Mouse (Mus musculus) lung, adult 18-20 months (tissue): ENCODE measurements at regions not wholly inside any gene's neighbourhood (a gene's known extent, or its start where the extent isn't known, plus 50 kb on each side); places are given as distances from the start of the nearest gene placed in this dataset.

Experiments
- DNase-seq, 2 experiments: peaks; one replicate each; pipeline ENCODE4 v3.0.0; 2022; ENCODE audit warnings: mixed read lengths in 2 of 2

DNA sequence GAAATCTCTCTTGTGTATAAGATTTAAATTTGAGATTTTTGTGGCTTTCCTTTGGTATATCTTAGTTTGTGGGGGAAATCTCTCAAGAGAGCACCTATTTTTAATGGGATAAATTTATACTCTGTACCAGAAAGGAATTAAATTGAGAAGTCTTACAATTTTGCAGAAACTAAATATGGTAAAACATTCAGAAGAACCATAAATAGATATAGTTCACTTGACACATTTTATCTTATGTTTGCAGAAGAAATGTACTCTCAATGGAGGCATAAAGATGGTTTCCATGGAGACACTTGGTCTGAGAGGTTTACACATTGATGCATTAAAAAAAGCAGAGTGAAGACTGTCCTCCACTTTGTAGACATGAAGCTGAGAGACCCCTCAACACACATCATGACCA, 86.9 kb downstream of the Ndufa10 start:
- DNase-seq, result no peak

DNA sequence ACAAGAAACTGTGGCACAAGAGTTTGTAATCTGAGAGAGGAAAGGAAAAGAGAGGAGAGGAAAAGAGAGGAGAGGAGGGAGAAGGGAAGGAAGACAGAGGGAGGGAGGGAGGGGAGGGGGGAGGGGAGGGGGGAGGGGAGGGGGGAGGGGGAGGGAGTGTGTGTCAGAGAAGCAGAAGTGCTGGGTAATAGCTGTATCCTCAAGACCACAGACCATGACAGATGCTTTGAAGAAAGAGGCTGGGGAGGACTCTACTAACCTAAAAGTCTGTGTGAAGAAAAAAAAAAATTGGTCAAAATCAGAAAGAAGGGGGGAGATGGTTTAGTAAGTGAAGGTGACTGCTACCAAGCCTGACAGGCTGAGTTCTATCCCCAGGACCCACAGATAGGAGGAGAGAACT, 88.7 kb downstream of the Ndufa10 start:
- DNase-seq, result no peak

DNA sequence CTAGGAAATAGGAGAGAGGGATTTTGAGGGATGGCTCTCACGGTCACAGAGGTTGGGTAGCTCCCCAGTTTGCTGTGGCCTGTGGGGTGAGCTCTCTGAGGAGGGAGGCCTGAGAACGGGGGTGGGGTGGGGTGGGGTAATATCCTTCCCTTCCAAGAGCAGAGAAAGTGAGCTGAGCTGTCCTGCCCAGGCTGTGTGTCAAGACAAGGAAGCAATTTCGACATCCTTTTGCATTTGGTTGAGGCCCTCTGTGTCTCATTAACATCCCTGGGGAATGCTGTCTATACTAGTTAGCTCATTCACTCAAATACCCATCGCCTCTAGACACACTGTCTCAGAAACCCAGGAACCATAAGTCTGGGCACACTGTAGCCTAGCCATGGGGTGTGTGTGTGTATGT, 89.9 kb downstream of the Ndufa10 start:
- DNase-seq, result no peak

DNA sequence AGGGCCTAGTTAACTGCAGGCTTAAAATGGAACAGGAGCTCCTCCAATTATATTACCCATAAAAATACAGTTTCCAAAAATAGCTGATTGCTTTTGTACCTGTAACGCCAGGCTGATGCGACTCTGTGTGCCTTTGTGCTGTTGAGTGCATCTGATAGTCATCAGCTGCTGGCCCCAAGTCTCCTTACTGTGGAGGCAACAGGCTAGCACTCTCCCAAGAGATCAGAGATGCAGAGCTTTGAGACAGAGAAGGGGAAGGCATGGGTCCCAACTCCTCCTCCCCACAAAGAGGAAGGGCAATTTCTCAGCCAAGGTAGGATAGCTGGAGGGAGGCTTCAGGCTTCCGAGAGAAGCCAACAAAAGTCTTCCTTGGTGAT, 94.2 kb downstream of the Ndufa10 start:
- no peak for DNase-seq

DNA sequence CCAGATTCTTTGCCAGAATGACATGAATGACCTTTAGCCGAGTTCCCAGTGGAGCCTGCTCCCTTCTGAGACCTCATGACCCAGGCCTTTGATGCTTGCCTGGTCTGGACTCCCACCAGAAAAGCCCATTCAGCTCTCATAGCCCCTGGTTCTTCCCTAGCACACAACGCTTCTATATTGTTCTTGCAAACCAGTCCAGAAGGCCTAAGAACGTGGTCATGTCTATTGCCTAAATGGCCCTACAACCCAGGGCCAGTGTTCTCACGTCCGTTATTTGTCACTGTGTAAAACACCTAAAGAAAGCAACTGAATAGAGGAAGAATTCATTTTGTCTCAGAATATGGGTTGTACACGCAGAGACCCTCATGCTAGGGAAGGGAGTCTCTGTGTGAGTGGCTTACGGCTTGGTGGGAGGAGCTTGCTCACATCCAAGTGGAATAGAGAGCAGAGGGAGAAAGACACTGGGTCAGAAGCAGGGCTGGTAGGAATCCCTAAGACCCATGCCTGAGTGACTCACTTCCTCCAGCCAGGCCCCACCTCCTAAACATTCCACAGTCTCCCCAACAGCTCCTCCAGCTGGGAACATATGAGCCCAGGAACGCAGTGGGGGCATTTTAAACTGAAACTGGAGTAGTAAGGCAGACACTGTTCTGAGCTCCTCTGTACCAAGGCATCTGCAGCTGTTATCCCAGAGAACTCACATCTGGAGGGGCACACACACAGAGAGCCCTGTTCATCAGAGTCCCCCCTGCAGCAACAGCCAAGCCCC, 94.7 kb downstream of the Ndufa10 start:
- peak; percentile 24 to 47 for DNase-seq

DNA sequence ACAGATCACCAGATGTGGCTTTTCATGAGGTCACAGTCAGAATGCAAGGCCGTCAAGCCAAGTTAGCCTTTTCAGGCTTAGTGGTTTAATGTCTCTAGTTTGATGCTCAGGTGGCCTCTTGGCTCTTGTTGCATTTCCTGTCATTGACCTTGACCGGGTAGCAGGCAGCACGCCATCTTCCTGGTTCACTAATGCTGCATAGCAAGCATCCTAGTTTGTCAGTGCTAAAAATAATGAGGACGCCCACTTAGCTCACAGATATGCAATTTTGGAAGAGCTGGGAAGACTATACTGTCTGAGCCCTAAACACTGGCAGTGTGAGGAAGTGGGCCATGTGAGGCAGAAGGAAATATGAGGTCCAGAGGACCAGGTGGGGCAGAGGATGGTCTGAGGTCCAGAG, 97.2 kb downstream of the Ndufa10 start:
- DNase-seq, result no peak

DNA sequence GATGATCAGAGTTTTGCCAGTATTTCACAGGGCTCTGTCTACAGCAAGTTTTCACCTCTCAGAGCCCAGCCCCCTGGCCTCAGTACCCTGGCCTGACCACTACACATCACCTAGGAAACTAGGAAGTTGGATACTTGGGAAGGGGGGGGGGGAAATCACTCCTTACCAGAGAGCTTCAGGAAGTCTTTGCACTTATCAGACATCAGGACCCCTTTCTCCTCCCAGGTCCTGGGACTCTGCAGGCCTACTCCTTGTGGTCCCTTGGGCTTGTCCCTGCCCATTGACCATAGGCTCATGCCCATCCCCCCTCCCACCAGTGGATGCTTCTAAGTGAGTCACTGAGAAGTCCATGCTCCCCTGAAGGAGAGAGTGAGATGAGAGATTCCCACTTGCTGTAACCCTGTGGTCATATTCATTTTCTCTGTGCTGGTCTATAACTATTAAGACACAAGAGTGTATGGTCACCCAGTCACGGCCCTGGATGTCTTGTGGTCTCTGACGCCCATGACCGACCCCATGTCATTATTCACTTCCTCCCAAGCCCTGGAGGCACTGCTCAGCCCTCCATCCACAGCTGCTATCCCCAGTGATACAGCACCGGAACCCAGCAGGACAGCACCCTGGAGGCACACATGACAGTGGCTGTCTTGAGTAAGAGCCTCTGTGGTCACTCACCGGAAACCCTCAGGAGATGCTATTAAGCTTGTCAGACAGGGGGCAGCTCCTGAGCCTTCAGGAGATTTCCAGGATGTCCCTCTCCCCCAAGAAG, 101.3 kb downstream of the Ndufa10 start:
- no peak for DNase-seq

DNA sequence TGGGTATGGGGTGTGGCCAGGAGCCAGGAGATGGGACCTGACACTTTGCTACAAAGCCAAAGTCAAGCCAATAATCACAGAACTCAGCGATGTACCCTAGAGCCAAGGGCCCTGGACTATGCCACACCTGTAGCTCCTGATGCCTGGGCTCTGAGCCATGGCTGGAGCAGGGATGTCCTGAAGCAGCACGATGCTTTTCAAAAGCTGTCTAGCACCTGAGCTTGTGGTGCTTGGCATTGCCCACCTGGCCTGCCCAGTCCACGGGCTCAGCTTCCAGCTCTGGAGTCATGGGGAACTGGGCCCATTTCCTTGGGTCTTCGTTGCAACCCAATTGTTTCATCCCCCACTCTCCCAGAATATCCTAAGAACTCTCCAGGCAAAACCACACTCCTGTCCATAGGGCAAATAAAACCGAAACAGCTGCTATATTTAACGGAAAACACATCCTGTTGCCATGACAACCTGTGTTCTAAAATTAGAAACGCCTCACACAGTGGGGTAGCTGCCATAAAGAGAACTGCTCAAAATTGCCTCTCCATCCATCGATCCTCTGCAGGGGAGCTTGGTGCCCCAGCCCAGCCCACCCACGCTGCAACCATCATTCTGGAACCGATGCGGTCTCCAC, 102.2 kb downstream of the Ndufa10 start:
- no peak for DNase-seq

DNA sequence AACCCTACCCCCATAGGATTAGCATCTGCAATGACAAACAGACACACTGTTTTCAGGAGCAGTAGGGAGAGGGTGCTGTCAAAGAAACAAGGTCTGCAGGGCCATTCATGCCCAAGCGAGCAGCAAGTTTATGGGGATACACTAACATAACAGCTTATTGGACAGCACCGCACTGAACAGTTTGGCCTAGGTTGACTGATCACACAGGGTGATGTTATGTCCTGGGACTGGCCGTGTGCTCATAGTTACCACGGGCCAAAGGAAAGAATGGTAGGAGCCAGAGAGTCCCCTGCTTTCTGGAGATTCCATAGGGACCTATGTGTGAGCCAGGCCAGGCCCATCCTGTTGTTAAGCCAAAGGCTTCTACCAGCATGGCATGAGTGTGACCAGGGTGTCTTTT, 102.8 kb downstream of the Ndufa10 start:
- no peak for DNase-seq

DNA sequence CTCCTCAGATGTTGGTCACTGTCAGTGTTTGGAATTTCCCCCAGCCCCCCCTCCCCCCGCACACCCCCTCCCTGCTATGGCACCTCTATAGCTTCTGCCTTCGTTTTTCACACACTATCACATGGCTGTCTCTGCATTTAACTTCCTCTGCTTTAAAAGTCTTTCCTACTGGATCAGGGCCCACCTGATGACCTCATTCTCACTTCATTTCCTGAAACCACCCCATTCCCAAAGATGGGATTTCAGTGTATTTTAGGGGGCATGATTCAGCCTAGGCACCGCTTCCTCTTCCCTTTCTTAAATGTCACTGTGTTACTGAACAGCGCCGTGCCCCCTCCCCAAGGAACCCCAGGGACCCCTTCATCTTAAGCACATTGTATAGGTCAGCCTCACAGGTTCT, 103.7 kb downstream of the Ndufa10 start:
- no peak for DNase-seq

DNA sequence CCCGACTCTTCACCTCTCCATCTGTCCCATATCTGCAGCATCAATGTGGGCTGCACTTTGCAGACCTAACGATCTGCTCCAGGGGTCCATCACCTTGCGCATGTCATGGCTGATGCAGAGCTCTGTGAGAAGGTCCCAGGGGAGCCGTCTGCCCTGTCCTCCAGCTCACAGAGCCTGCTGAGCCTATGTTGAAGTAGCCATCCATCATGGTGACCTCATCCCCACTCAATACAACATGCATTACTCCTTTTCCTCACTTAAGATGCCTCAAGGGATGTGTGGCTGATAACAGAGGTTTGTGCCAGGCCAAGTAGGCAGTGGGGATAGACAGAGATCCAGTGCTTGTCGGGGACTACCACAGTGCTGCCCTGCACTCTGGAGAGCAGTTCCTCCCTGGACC, 107.4 kb downstream of the Ndufa10 start:
- no peak for DNase-seq

DNA sequence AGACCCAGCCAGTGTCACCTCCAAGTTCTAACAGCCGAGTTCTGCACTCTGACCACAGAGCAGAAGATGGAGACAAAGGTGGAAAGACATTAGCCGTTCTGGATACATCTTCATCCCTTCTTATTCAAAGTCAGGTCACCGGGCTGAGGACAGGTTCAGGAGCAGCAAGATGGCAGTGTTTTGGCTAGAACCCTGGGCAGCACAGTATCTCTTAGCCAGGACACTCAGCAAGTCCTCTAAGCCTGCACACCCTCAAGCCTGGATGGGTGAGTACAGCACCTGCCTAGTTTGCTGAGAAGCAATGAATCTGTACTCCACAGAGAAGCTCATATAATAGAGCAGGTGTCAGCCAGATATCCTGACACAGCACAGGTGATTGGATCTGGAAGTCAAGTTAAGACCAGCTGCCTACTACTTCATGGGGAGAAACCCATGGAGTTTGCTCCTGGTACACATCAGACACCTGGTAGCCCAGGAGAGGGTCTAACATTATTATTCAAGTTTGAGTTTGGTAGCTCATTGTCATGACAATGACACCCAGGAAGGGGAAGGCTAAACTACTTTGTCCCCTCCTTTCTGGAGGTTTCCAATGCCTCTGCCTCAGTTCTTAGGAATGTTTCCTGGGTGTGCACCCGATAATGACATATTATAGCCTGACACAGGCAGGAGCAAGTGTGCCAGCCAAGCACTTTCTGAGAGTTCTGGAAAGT, 108.1 kb downstream of the Ndufa10 start:
- no peak for DNase-seq

DNA sequence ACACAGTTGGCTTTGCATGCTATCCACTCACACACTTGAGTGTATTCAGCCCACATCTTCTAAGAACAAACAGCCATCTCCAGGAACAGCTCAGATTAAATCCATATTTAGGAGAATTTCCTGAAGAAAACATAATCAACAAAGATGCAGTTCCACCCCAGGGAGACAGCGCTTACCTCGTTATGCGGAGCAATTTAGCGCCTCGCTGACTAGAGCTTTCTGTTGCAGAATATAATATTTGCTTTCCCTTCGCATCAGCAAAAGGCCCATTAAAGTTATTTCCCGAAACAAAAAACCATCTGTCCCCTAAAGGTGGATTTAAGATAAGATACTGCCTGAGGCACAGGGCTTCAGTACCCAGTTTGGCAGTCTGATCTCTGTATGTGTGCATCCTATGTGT, 112.0 kb downstream of the Ndufa10 start:
- no peak for DNase-seq

DNA sequence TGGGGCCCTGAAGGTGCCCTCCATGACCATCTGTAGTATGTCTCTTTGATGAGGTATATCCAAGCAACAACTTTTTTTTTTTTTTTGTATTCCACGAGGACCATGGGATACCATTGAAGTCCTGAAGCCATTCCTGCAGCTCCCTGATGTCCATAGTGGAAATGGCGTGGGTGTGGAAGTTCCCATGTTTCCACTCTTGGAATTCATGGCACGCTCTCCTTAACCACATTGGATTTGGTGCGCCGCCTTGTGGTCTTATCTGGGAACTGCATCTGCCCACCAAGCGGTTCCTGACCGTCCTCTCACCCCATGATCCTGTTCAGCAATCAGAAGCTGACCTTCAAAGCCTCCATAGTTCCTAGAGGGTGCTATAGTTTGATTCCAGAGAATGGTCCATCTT, 113.4 kb downstream of the Ndufa10 start:
- DNase-seq, result peak; percentile 41 to 52

DNA sequence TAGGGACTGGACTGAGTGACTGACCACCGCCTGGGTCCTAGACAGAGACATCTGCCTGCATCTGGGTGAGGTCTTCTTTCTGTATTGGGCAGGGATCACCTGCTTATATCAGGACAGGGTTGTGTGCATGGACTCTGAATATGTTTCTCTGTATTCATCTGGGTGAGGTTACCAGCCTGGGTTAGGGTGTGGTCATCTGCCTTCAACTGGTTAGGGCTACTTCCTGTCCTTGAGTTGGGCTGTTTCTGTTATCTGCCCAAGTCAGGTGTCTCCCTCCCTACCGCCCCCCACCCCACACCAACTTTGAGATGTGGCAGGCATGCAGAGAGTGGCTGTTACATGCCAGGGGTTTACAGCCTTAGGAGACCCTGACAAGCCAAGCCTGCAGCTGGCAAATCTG, 114.2 kb downstream of the Ndufa10 start:
- DNase-seq, result no peak

DNA sequence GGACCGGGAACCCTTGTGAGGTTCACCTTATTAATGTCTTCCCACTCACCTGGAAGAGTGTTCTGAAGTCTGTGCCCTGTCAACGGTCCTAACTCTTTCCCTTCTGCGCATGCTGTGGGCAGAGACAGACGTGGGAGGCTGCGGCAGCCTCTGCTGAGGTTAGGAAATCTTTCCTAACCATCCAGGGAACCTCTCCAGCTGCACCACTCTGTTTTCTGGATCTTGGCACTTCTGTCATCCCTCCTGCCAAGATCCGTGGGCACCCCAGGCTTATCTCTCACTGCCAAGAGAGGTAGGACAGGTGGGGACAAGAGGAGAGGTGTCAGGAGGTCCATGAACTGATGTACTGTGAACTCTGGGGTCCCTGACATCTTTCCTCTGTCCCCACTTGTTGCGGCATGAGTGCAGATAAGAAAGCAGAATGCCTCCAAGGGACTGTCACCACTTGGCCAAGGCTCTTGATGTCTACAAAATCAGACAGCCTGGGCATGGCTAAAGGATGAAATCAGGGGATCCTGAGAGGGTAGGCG, 114.8 kb downstream of the Ndufa10 start:
- DNase-seq, result no peak

DNA sequence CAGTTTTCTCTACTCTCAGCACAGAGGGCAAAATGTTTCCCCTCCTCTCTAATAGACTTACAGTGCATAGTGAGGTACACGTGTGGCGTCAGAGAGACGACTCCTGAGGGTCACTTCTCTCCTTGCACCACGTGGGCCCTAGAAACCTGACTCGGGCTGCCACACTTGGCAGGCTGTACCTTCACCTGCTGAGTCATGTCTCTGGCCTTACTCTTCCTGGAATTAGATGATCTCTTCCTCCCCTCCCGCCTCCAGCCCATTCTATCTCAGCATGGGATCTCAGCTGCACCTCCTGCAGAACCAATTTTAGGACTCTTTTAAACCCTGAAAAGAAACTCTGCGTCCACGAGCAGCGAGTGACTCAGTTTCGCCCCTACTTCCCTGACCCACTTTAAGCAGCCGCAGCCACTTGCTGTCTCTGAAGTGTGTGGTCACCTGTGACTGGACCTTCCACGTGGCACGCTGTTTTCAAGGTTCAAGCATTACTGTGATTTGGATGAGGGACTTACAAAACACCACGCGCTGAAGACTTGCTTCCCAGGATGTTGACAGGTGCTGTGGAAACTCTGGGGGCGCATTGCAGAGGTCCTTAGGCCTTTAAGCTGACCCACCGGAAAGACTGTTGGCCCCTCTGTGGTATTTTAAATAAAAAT, 125.2 kb downstream of the Ndufa10 start:
- DNase-seq, result peak; percentile 44 to 63

DNA sequence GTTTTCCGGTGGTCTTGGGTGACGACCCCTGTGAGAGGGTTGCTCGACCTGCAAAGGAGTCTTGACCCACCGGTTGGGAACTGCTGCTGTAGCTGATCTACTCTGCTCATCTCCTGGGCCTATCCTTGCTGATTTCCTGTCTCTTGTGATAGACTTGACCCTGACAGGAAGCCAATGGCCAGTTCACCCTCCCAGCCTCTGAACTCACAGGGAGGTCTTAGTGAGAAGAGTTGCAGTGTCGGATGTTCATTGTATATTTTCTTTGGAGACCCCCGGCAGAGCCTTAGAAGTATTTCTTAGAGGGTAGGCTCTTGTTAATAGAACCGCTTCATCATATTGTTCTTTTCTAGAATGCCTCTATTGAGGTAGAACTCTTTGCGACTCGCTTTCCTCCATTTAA, 126.0 kb downstream of the Ndufa10 start:
- DNase-seq, result no peak

DNA sequence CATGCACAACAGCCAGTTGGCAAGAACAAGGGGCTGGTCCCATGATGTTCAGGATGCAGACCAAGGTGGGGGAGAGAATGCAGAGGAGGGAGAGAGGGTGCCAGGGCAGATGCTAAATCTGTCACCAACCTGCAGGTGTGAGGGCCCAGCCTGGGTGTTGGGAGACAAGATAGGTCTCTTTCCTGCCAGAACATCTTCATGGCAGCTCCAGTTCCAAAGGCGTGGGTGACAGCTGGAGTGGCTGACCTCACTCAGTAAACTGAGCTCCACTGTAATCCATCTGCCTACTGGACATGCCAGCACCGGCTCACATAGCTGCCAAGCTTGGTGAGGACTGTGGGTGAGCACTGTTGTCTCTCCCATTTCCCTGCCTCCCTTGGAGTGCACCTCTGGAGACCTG, 129.9 kb downstream of the Ndufa10 start:
- no peak for DNase-seq

DNA sequence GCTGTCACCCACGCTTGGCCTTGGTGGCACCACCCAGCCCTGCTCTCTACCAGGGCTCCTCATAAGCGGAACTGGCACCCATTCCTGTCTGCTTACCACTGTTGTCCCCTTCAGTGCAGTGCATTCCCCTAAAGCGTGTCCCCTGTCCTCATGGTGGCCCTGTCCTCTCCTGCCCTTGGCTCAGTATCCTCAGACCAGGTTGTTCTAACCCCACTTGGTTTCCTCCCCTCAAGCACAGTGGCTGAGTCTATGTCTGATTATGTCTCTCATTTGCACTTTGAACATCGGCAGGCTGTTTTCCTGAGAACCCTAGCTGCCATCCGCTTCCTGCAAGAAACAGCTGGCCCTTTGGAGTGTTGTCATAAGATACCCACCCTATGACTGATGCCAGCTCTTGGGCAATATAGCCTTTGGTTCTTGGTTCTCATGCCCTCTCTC, 130.5 kb downstream of the Ndufa10 start:
- DNase-seq, result no peak

DNA sequence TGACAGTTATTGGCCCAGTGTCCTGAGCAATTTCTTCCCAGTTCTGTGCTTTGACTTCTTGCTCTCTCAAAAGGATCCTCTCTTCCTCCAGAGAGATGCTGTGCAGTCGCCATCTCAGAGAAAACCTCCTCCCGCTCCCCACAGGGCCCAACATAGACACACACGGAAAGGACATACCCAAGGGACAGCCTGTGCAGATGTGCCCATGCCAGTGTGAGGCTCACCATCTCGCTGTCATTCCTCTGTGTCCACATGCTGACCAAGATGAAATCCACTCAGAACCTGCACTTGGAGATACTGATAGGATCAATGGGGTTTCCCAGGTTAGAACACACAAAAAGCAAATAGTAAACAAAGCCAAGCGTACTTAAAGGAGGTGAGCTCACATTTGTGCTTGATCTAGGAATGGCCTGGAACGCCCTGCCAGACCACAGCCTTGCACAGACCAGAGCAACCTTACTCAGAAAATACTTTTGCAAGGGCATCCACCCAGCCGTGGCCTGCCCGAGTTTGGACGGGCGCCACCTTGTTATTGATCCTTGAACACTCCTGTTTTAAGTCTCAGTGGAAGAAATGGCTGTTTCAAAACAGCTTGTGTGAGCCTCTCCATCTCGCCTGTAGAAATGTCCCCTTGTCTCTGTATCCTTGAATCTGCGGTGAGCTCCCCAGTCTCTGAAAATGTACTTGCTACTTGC, 131.7 kb downstream of the Ndufa10 start:
- DNase-seq, result peak; percentile 31 to 49

DNA sequence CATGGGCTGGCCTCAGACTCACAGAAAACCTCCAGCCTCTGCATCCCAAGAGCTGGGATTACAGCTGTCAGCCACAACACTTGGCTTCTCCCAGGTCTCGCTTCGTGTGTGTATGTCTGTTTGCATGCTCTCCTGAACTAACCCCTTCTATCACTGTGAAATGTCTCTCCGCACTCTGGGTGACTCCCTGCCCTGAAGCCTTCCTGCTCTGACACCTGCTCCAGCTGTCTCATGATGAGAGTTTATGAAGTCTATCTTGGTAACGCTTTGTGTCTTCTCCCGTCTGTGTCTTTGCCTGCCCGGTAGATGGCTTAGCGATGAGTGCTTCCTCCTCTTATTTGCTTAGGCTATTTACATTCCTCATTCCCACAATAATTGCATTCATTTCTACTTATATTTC, 133.0 kb downstream of the Ndufa10 start:
- DNase-seq, result no peak
